Mouse (Mus musculus) cerebellum, adult 18-20 months (tissue): ENCODE results near the gene Vwa2.

ENCODE experiments used
- DNase-seq, 2 experiments: peaks; one replicate each; pipeline ENCODE4 v3.0.0; 2021

The Vwa2 gene

DNA sequence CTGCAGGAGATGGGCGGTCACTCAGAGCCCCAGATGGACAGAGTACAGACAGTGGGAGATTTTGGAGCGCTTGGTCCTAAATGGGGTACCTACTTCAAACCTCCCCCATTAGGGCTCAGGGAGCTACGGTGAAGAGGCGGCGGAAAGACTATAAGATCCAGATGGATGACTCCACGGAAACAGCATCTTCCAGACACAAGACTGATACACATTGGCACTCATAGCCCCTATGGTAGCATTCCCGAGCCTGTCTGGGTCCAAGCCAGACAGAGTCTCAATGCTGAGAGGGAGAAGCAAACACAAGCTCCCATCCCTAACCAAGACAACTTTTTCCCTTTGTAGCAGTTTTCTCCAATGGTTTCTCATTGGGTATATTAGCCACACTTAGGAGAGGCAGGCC is 76.8 kb downstream of the Vwa2 start:
- no peak for DNase-seq

DNA sequence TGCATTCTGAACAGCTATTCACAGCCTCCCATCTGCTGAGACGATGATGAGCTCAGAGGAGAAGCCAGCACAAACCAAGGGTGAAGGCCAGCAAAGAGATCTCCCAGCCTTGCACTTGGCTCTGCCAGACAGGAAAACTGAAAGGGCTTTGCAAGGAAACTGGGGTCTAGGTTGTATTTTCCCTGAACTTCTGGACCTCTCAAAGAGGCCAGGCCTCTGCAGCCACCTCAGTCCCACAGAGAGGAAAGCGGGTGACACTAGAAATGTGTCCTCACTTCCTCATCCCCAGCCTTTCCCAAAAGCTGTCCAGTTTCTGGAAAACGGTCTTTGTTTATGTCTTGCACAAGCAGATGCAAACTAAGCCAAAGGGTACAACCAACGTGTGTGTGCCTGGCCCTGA is 79.8 kb downstream of the Vwa2 start:
- no peak for DNase-seq

DNA sequence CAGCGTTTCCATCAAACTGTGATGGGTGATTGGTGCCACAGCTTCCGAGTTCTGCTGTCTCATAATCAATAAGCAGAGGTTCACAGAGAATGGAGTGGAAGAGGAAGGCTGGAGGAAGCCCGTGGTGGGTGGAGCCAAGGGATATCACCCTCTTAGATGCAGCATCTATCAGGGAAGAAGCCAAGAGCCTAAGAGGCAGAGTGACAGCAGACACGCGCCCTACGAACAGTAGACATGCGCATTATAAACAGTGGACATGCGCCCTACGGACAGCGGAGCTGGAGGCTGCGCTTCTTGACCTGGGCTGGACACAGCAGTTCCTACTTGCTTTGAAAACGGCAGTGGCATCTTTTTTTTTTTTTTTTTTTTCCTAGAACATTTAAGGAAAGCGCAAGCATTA is 80.8 kb downstream of the Vwa2 start:
- no peak for DNase-seq

DNA sequence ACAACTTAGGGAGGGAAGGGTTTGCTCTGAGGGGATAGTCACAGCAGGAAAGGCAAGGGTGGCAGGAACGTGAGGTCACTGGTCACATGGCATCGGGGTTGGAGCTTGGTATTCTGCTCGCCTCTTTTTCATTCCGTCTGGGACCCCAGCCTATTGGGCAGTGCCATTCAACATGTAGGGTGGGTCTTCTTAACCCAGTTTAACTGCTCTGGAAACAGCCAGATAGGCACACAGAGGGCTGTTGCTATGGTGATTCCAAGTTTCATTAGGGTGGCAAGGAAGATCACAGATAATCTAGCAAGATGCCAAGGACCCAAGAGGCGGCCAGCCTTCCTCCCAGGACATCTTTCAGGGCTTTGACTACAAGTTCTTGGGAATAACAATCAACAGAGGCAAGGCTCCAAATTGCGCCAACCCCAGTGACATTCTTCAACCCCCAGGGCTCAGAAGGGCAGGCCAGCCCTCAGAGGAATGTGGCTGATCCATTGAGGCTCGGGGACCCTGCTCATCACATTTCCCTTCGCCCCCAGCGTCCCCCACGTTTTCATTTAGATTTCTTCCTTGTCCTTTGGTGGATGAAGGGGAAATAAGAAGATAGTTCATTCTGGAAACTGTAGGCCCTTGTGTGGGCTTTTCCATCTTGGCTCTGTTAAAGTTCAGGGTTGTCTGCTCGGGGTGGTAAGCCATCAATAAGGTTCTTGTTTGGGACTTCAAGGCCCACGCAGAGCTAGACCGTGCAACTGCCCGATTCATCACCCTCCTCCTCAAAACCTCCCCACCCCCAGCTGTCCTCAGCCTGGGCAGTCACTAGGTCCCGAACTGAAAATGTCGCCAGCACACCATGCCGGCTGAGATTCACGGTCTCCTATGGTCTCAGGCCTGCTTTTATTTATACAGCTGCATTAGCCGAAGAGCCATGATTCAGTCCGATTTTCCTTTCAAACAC is 81.8 kb downstream of the Vwa2 start:
- DNase-seq: no peak

DNA sequence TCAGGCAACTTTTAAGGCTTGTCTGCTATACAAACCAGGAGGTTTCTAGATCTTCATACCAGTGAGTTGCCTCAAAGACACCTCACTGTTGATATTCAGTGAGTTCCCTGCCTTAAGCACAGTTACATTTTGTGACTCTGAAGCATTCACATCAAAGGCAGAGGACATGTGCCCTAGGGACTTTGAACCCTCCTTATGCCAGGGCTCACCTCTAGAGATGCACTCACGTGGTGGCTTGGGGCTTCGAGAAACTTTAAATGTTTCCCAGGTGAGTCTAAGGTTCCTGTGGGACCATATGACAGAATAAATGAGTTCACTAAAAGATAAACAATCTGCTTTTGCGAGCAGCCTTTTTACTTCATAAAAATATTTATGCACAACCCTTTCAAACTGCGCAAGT is 84.0 kb downstream of the Vwa2 start:
- no peak for DNase-seq

DNA sequence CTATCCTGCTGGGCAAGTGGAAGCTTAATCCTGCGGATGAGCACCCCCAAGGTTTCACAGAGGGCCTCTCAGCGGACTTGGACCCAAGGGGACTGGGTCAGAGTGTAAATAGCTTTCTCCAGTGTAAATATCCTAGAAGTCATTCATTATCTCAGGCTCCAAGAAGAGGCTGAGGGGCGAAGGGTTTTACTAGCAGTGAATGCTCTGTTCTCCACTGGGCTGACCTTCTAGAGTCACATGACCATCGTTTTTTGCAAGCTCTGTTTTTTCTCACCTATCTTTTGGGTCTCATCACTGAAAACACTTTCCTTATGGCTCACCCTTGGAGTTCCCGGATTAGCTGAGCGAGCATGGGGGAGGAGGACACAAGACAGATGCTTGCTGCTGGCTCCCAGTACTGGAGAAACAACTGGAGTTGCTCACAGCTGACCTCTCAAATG is 84.6 kb downstream of the Vwa2 start:
- DNase-seq: no peak

DNA sequence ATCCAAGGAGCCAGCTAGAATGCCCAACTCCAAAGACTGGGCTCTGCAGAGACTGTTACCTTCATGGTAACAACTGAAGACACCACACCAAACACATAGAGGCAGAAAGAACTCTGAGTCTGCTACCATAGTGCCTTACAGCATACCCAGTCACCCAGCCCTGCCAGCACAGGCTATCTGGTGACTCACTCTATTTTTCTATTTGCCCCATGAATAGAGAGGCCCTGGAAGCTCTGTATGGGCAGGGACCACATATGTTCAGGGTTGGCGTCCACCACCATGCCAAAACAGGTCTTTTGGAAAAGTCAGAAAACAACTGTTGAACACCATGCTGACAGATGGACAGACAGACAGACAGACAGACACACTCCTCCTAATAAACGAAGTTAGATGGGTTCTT is 85.0 kb downstream of the Vwa2 start:
- DNase-seq: no peak

DNA sequence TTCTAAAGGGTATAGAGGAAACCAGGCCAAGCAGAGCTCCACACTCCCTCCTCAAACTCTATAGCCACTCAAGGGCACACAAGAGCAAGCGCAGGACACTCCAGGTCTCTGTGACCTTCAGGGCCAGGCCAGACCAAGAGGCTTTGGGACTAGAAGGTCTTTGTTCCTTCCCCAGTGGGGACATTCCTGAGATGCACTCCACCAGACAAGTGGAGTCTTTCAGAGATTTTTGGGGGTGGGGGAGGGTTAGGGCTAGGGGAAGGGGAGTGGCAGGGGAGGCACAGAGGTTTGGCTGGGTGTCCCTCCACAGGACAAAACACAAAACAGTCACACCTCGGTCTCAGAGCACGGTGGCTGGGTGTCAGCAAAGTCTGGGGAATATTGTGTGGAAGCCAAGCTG is 85.6 kb downstream of the Vwa2 start:
- DNase-seq: no peak
